ENCODE assay signal across 11 mouse cellular contexts in genomic region chr2:30675839-30676238, GRCm38 (mm10).
DNase-seq lines count a peak whose midpoint lies in the region; ATAC-seq and TF ChIP-seq lines count a peak whose summit lies in the region.
"Had no signal": no experiment of that assay in that cellular context is flagged by ENCODE, and none has a peak within 500 bp of the region (broad histone marks: within the 10 kb centered on the region; RNA-seq: fewer than 3 reads in every experiment).

No protein-coding gene starts in this region.

- ATAC-seq in heart, embryonic 12.5 days (ENCODE audit: insufficient number of reproducible peaks, low FRiP score) = no peak
- 0 out of 2 replicates have a peak, but pooled peaks have one; percentile 4 for ATAC-seq in lung, embryonic 14.5 days (ENCODE audit: insufficient read depth)
- no peak for ATAC-seq in limb, embryonic 12.5 days (ENCODE audit: insufficient number of reproducible peaks, insufficient read depth, low FRiP score, low TSS enrichment, low read depth)
- ATAC-seq in stomach, embryonic 15.5 days (ENCODE audit: insufficient read depth, low FRiP score, low read depth) = no peak

- WGBS in heart, embryonic 12.5 days = 71% methylated on average over 2 of the region's 2 CpGs
- 84% methylated on average over 2 of the region's 2 CpGs for WGBS in lung, embryonic 14.5 days
- WGBS in limb, embryonic 12.5 days = 66% methylated on average over 2 of the region's 2 CpGs
- 86% methylated on average over 2 of the region's 2 CpGs for WGBS in stomach, embryonic 15.5 days

- peaks cover 8% of the 10 kb centered on the region for H3K9me3 ChIP-seq in heart, embryonic 12.5 days (replicated peaks)
- no peaks in the 10 kb centered on the region; the same call in 1 of the 2 replicates for H3K9me3 ChIP-seq in lung, embryonic 14.5 days (ENCODE audit: low read depth, low read length)
- peaks cover 28% of the 10 kb centered on the region; the same call in 1 of the 2 replicates for H3K9me3 ChIP-seq in limb, embryonic 12.5 days
- no peaks in the 10 kb centered on the region for H3K9me3 ChIP-seq in stomach, embryonic 15.5 days
- H3K9me3 ChIP-seq: liver, embryonic 15.5 days had no signal

- H3K36me3 ChIP-seq in heart, embryonic 12.5 days = no peaks in the 10 kb centered on the region
- no peaks in the 10 kb centered on the region for H3K36me3 ChIP-seq in lung, embryonic 14.5 days (ENCODE audit: insufficient read depth)
- H3K36me3 ChIP-seq in limb, embryonic 12.5 days = no peaks in the 10 kb centered on the region
- no peaks in the 10 kb centered on the region for H3K36me3 ChIP-seq in stomach, embryonic 15.5 days
- H3K36me3 ChIP-seq: liver, embryonic 15.5 days had no signal

- H3K9ac ChIP-seq in heart, embryonic 12.5 days = peak overlapping the region; percentile 72; the same call in 1 of the 2 replicates
- H3K9ac ChIP-seq in lung, embryonic 14.5 days = no peak overlapping the region
- H3K9ac ChIP-seq in limb, embryonic 12.5 days (replicated peaks) = 0 out of 2 replicates have a peak overlapping the region, but pooled peaks have one; percentile 66
- H3K9ac ChIP-seq in stomach, embryonic 15.5 days = no peak overlapping the region
- H3K9ac ChIP-seq: liver, embryonic 15.5 days had no signal

- intact Hi-C loops in heart, postnatal 10 days (cut with DNase I) = loop anchor here (2.0 kb wide), 1 partner anchor 13 kb away; no protein-coding TSS in a partner anchor

- H3K4me2 ChIP-seq in heart, embryonic 12.5 days = no peak overlapping the region
- H3K4me2 ChIP-seq in lung, embryonic 14.5 days = no peak overlapping the region
- no peak overlapping the region for H3K4me2 ChIP-seq in limb, embryonic 12.5 days
- no peak overlapping the region for H3K4me2 ChIP-seq in stomach, embryonic 15.5 days

- TF ChIP-seq CTCF in lung, embryonic 14.5 days (IDR thresholded peaks at IDR 0.05; ENCODE audit: low read depth) = no peak

- no peak overlapping the region for H3K4me3 ChIP-seq in heart, embryonic 12.5 days
- no peak overlapping the region for H3K4me3 ChIP-seq in lung, embryonic 14.5 days (ENCODE audit: low read depth, low read length)
- no peak overlapping the region for H3K4me3 ChIP-seq in limb, embryonic 12.5 days (replicated peaks)
- H3K4me3 ChIP-seq in stomach, embryonic 15.5 days (replicated peaks) = no peak overlapping the region
- H3K4me3 ChIP-seq: liver, embryonic 15.5 days had no signal

- H3K27me3 ChIP-seq in heart, embryonic 12.5 days (replicated peaks) = no peaks in the 10 kb centered on the region
- H3K27me3 ChIP-seq in lung, embryonic 14.5 days (ENCODE audit: insufficient read depth, low read length) = no peaks in the 10 kb centered on the region
- H3K27me3 ChIP-seq in limb, embryonic 12.5 days = peaks cover 10% of the 10 kb centered on the region; the same call in 1 of the 2 replicates
- H3K27me3 ChIP-seq in stomach, embryonic 15.5 days (replicated peaks) = no peaks in the 10 kb centered on the region

- H3K27ac ChIP-seq in heart, embryonic 12.5 days (ENCODE audit: poor library complexity, severe bottlenecking) = 0 out of 2 replicates have a peak overlapping the region, but pooled peaks have one; percentile 99
- H3K27ac ChIP-seq in lung, embryonic 14.5 days (ENCODE audit: low read depth) = peak overlapping the region; percentile 97; the same call in 1 of the 2 replicates
- no peak overlapping the region for H3K27ac ChIP-seq in limb, embryonic 12.5 days
- H3K27ac ChIP-seq in stomach, embryonic 15.5 days = peak overlapping the region; percentile 95; the same call in 1 of the 2 replicates
- H3K27ac ChIP-seq: liver, embryonic 15.5 days had no signal

- no peak for DNase-seq in heart, postnatal 10 days
- no peak for DNase-seq in lung, embryonic 14.5 days
- DNase-seq in lung, postnatal 4 days = no peak
- no peak for DNase-seq in testis, postnatal 10 days (ENCODE audit: low spot score)
- no peak for DNase-seq in cerebellum, adult 11 months
- DNase-seq: B cell, adult 2 months; kidney, adult 18-20 months had no signal

- H3K4me1 ChIP-seq in heart, embryonic 12.5 days (replicated peaks) = peaks cover 40% of the 10 kb centered on the region
- peaks cover 21% of the 10 kb centered on the region for H3K4me1 ChIP-seq in lung, embryonic 14.5 days (ENCODE audit: insufficient read depth)
- peaks cover 31% of the 10 kb centered on the region for H3K4me1 ChIP-seq in limb, embryonic 12.5 days (replicated peaks)
- H3K4me1 ChIP-seq in stomach, embryonic 15.5 days = peaks cover 22% of the 10 kb centered on the region

Comparison
In these comparisons a context has a peak if more than half of its experiments do, and no peak if none do; other contexts are left out.
1. H3K9ac ChIP-seq: peak in heart, embryonic 12.5 days (single experiment) and limb, embryonic 12.5 days (single experiment); none in lung, embryonic 14.5 days (single experiment) and stomach, embryonic 15.5 days (single experiment).